Mouse (Mus musculus) ES-E14 (cell line): ENCODE results near the gene Xrcc5.

Source experiments
- CHD2 ChIP-seq: IDR thresholded peaks from 2 replicates; pipeline ENCODE4 v1.6.1; 2014; ENCODE audit warnings: mild to moderate bottlenecking, low read depth, low read length, inconsistent platforms
- ZC3H11A ChIP-seq: IDR thresholded peaks from 2 replicates; pipeline ENCODE4 v1.6.1; 2012; ENCODE audit warnings: low read depth, mild to moderate bottlenecking, inconsistent platforms, low read length, borderline replicate concordance
- ZNF384 ChIP-seq: IDR thresholded peaks from 2 replicates; pipeline ENCODE4 v1.6.1; 2012; ENCODE audit warnings: low read depth, low read length, inconsistent platforms

- TF ChIP-seq CHD2 (no peak), ZNF384 (no peak), ZC3H11A (no peak)
These were observed 70.9 kb downstream of the Xrcc5 start for GRCm38 (mm10) chr1:72378151-72378550.
